Mouse (Mus musculus) small intestine, adult 2 months (tissue): ENCODE data around the gene Tmem92.

Experiments used
- CTCF ChIP-seq: fragments of 200-500 bp; IDR thresholded peaks from 2 replicates; pipeline ENCODE4 v1.5.1; 2012; ENCODE audit warnings: low read depth, mild to moderate bottlenecking, control low read depth, inconsistent platforms, low read length, moderate library complexity, mixed read lengths; ENCODE audit not compliant: insufficient replicate concordance, insufficient read length; ENCODE audit errors: extremely low read depth
- POLR2A ChIP-seq: fragments of 200-500 bp; IDR thresholded peaks from 2 replicates; pipeline ENCODE4 v1.6.1; 2012; ENCODE audit warnings: low read depth, mild to moderate bottlenecking, control low read depth, inconsistent platforms, low read length, moderate library complexity

DNA sequence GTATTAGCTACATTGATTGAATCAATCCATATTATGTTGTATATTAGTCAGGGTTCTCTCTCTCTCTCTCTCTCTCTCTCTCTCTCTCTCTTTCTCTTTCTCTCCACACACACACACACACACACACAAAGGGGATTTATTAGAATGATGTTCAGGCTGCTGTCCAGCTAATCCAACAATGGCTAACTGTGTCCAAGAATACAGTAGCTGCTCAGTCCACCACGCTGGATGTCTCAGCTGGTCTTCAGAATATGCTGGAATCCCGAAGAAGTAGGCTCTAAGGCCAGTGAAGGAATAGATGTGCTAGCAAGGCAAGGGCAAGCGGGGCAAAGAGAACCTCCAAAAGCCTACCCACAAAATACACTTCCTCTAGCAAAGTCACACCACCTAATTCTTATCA, 55.2 kb downstream of the Tmem92 start:
- TF ChIP-seq CTCF, result no peak
- TF ChIP-seq POLR2A, result no peak
